Mouse (Mus musculus) gastrocnemius, postnatal 4 days (tissue): ENCODE data around the gene Cyba. TPM values are rescaled to one million over a fixed set of nuclear protein-coding genes. Genes with fewer than 3 reads are reported as not detected.
A peak's percentile ranks its signal among the peaks of the same experiment; 100 is the strongest.

Source experiments
- DNase-seq, 2 experiments: peaks; one replicate each; pipeline ENCODE4 v3.0.0; 2021 to 2022; ENCODE audit warnings: low spot score in 2 of 2, mixed read lengths in 2 of 2
- total RNA-seq, 2 experiments: library from RNA; stranded (reverse); gene quantifications; 2 replicates each; pipeline ENCODE4 v1.2.3; 2021

Gene Cyba
- total RNA-seq, 2 experiments from 2014 or later: 51.7 to 64.2 TPM

- no peak for DNase-seq
These were observed 21.7 kb upstream of the Cyba start for GRCm38 (mm10) chr8:122454409-122454808.

- DNase-seq: no peak
These were observed 19.4 kb upstream of the Cyba start for GRCm38 (mm10) chr8:122452154-122452553.

- no peak for DNase-seq
These were observed 18.5 kb upstream of the Cyba start for GRCm38 (mm10) chr8:122451161-122451703.

- DNase-seq: no peak
These were observed 12.5 kb upstream of the Cyba start for GRCm38 (mm10) chr8:122445203-122445602.

GRCm38 (mm10) chr8:122444058-122444748, 11.5 kb upstream of the Cyba start:
- peak in 1 of 2 experiments; percentile 80 for DNase-seq

GRCm38 (mm10) chr8:122443262-122444006, 10.7 kb upstream of the Cyba start, which contains the start of gene Mvd:
Gene Mvd (minus strand): TSS chr8:122443422.
- peak; percentile 97 to 99 for DNase-seq

- no peak for DNase-seq
These were observed 10.1 kb upstream of the Cyba start for GRCm38 (mm10) chr8:122442781-122443180.

- no peak for DNase-seq
These were observed 9.6 kb upstream of the Cyba start for GRCm38 (mm10) chr8:122442356-122442755.

- no peak for DNase-seq
These were observed 8.6 kb upstream of the Cyba start for GRCm38 (mm10) chr8:122441326-122441725.

GRCm38 (mm10) chr8:122439336-122439735, 6.6 kb upstream of the Cyba start:
- DNase-seq: no peak

- DNase-seq: no peak
These were observed 5.1 kb upstream of the Cyba start for GRCm38 (mm10) chr8:122437708-122438331.

GRCm38 (mm10) chr8:122436586-122437125, 3.9 kb upstream of the Cyba start:
- no peak for DNase-seq

- no peak for DNase-seq
These were observed 3.4 kb upstream of the Cyba start for GRCm38 (mm10) chr8:122436146-122436545.

GRCm38 (mm10) chr8:122435375-122435774, 2.6 kb upstream of the Cyba start:
- no peak for DNase-seq

GRCm38 (mm10) chr8:122433269-122433905, 657 bp upstream of the Cyba start:
- DNase-seq: no peak

GRCm38 (mm10) chr8:122431694-122432442, 862 bp downstream of the Cyba start:
- peak in 1 of 2 experiments; percentile 42 for DNase-seq

GRCm38 (mm10) chr8:122430646-122431045, 2.1 kb downstream of the Cyba start:
- DNase-seq: no peak

- DNase-seq: peak in 1 of 2 experiments; percentile 17
These were observed 2.6 kb downstream of the Cyba start for GRCm38 (mm10) chr8:122430058-122430636.

GRCm38 (mm10) chr8:122428163-122428562, 4.6 kb downstream of the Cyba start:
- no peak for DNase-seq

GRCm38 (mm10) chr8:122427607-122428006, 5.1 kb downstream of the Cyba start:
- DNase-seq: no peak
